Mouse (Mus musculus): ENCODE results near the gene Fez2.

Fez2 gene

DNA sequence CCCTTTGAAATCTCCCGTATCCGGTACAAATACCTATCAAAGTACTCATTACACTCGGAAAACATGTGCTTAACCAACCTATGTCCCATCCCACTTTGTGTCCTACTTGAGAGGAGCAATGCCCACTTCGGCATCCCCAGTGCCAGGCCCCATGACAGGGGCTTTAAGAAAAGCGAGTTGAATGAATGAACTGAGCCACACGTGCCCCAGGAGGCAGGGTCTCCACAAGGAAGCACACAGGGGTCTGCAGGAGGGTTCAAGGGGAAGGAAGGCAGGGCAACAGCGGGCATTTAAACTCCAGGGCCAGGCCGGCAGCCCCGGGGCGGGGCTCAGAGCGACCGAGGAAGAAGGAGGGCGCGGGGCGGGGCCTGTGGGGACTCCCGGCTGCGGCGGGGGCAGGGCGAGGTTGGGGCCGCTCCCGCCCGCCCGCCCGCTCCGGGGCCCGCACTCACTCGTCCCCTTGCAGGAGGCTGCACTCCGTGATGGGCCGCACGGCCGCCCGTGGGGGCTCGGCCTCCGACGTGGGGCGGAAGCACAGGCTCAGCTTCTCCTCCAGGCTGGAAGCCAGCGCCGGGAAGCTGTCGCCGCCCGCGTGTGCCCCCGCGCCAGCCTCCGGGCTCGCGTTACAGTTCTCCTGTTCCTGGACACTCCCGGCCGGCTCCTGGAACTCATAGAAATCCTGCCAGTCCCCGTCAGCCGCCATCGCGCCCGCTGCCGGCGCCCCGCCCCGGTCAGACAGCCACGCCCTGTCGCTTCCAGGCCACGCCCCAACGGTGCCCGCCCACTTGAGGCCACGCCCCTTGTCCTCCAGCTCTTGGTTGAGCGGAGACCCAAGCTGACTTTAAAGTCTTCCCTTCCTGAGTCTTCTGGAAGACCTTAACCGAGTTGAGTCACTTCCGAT, at the start of gene Fez2:
Gene Fez2 (minus strand): TSS at position 772 of the 901 bp plus-strand sequence.
- DNase-seq (ENCODE audit: low spot score) = peak; percentile 82

DNA sequence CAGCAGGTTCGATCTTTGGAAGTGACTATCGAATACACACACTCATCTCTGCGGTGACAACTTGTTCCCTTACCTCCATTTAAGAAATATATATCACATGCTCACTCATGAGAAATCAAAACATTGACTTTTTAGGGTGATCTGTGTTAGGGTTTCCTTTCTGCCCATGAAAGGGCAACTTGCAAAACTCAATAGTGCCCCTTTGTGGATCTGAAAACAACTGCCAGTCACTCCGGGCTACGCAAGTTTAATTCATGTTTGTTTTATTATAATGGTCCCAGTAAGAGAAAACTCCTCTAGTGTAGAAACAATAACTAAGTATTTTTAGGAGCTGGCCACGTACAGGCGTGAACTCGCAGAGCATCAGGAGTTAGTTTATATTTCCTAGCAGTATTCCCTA, 47.5 kb upstream of the Fez2 start:
- no peak for DNase-seq (ENCODE audit: low spot score)

DNA sequence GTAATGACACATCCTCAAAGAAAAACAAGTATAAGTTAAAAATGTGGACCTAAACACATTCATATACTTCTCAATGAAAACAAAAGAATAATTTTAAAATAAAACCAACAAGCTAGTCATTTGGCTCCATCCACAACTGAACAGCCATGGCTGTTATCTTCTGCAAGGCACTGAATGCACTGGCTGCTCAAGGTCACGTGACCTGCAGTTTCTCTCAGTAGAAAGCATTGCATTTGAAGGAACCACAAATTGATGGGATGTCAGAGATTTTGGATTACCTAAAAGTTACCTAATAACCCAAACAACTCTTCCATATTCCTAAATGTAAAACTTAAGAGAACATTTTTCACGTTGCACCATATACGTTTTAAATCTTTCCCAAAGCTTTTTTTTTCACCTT, 47.1 kb upstream of the Fez2 start:
- no peak for DNase-seq (ENCODE audit: low spot score)

DNA sequence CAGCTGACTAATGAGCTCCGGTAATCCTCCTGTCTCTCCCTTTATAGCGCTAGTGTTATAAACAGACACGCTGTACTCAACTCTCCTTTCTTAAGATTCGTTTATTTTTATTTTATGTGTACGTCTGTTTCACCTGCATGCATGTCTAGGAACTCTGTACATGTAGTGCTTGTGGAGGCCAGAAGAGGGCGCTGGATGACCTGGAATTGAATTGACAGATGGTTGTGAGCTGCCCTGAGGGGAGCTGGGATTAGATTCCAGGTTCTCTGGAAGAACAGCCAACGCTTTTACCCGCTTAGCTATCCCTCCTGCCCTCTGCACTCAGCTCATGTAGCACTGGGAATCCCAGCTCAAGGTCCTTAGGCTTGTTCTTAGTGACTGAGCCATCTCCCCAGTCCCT, 42.2 kb upstream of the Fez2 start:
- no peak for DNase-seq (ENCODE audit: low spot score)

DNA sequence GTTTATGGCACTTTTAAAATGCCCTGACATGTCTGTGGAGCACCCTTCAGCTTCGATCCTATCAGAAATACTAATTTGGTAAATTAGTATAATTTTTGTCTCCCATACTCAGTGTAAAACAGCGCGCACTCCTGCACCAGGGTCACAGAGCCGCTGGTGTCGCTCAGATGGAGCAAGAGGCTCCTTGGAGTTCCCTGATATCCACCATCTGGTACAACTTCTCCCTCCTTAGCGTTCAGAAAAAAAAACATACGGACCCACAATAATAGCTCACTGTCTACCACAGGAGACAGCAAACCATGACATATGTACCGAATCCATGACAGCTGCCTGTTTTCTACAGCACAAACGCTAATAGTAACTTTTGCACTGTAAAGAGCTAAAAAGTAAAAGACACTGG, 37.6 kb upstream of the Fez2 start:
- DNase-seq (ENCODE audit: low spot score) = no peak

DNA sequence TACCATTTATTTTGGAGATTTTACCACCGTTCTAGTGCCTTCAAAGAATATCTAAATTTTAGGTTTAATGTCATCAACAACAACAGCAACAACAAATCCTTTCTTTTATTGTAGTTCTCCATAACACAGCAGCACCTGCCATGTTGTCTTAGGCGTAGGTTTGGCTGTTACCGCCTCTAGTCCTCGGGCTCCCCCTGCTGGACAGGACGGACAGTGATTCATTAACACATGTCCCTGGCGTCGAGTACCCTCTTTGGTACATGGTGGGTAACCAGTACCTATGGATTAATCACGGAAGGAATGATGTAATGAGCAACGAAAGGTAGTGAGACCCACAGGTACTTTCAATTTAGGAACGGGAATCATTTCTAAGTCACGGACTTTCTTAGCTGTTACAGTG, 37.2 kb upstream of the Fez2 start:
- peak; percentile 47 for DNase-seq (ENCODE audit: low spot score)

DNA sequence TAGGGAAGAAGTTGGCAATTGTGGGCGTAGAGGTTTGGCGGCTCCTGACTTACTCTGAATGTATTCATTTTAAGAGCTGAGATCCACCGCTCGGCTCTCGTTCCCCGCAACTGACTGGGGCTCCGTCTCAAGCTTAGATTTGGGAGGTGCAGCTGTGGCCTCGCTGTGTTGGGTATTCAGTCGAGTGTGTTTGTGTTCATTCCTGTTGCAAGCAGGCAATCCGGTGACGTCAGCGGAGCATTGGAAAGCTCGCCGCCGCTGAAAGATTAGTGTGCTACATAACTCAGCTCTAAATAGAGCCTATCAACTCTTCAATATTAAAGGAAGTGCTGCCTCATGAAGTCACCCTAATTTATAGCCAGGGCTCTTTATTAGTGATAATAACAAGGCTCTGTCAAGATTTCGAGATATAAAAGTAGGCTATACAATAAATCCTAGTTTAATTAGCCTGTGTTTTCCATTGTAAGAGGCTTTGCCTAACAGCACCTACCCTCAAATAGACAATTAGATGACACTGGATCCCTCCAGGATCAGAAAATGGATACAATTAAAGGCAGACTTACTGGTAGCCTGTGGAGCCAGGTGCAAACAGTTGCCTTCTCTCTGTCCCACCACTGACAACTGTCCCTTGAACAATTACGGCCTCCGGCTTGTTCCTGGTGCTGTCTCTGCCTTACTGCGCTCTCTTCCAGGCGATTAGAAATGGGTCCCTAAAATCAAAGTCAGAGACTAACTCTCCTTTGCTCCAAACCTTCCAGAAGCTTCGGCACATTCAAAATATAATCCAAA, 36.4 kb upstream of the Fez2 start:
- no peak for DNase-seq (ENCODE audit: low spot score)

DNA sequence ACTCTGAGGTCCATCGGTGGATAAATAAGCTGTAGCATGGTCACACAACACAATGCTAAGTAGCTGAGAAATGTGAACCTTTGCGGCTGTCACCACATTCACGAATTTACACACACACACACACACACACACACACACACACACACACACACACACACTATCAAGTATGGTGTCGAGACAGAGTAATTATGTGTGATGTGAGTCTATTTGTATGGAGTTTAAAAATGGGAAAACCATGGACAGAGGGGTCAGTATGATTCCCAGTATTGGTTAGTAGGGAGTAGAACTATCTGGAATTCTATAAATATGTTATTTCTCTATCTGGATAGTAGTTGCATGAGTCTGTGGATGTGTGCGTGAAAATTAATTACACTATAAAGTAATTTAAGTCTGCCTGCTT, 35.6 kb upstream of the Fez2 start:
- no peak for DNase-seq (ENCODE audit: low spot score)

DNA sequence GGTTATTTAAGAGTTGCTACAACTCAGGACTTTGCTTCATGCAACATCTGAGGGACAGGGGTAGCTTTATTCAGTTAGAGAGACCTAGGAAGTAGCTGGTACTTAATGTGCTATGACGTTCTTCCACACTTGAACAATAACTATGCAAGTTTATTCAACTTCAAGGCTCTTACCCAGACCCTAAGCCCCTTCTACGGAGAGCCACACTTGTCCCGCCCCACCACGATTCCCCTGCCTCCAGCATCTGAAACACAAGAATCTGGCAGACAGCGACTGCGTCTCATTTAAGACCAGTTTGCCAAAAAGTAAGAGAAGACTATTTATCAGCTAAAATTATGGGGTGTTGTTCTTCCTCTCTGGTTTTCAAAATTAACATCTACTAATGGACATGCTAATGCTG, 33.9 kb upstream of the Fez2 start:
- DNase-seq (ENCODE audit: low spot score) = no peak

DNA sequence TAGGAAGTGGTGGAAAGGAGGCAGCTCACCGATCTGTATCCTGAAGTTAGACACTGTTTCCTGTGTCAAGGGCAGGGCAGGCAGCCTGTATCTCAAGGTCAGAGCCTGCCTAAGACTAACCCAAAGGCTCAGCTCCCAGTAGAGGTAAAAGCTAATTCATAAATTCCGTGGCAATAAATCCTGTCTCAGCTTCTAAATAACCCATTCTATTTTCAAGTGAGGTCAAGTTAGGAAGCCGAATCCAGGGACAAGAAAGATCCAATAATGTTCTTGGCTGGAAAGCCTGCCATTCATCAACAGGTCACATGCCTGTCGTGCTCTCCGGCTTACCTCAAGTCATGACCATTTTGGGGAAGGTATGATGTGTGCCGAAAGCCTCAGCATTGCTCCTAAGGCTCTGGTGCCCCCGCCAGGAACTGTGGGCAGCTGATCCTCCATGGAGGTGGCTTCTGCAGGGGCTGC, 33.4 kb upstream of the Fez2 start:
- DNase-seq (ENCODE audit: low spot score) = no peak

DNA sequence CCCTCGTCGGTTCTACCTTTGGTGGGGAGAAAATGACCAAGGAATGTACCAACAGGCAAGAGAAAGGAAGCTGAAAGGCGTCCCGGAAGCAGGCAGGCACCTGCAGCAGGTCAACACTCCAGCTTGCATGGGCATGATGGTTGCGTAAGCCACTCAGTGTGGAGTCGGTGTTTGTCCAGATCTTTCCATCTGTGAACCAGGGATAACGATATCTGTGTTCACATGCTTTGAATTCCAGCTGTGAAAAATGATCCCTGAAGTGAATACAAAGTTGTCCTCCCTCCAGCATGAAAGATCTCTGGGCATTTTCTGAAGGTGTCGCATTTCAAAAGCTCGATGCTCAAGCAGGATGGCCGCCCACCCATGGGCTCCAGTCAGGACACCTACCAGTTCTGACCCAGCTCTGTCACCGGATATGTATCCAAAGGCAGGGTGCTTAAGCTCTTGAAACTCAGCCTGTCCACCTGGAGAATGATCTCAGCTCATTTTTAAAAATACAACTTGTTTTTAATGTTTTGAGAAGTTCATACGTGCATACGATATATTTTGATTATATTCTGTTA, 31.8 kb upstream of the Fez2 start:
- no peak for DNase-seq (ENCODE audit: low spot score)

DNA sequence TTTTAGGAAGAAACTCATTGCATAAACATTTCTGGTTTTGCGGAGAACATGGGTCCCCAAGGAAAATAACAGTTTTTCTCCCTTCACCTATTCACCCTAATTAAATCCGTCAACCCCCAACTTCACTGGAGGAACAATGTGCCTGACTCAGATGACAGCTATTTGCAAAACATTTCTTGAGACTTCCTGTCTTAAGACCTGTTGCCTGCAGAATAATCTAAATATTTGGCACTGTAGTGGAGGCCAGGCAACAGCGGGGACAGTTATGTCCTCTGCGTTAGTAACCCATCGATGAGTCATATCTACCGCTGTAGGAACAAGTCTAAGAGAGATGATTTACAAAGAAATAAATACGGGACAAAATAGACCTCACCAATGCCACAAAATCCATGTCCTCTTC, 26.9 kb upstream of the Fez2 start:
- DNase-seq (ENCODE audit: low spot score) = no peak

DNA sequence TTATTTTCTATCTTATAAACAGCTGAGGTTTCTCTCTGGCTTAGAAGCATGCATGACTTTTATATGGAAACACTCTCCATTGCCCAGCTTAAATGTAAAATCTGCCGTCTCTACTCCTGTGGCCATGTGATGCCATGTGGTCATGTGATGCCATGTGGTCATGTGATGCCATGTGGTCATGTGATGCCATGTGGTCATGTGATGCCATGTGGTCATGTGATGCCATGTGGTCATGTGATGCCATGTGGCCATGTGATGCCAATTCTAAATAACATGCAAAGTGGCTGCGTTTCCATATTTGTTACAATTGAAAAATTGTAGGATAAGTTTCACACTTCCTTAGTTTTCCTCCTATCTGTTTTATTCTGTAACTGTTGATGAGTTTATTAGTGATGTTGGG, 22.8 kb upstream of the Fez2 start:
- no peak for DNase-seq (ENCODE audit: low spot score)

DNA sequence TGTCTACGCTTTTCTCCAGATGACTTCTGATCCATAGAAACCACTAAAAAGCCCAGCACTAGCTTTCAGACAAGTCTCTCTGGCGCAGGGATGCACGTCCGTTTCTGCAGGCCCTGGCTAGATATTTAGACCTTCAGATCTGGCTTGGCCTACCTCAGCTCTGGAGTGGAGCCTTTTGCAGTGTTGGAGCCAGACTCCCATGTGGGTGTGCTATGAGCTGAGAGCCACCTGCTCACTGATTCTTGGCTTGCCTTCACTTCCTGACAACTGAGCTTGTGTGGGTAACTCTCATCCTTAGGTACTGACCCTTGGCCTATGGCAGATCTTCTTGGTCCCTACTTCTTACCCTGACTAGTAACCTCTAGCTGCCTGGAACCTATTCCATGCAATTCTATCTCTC, 19.2 kb upstream of the Fez2 start:
- no peak for DNase-seq (ENCODE audit: low spot score)

DNA sequence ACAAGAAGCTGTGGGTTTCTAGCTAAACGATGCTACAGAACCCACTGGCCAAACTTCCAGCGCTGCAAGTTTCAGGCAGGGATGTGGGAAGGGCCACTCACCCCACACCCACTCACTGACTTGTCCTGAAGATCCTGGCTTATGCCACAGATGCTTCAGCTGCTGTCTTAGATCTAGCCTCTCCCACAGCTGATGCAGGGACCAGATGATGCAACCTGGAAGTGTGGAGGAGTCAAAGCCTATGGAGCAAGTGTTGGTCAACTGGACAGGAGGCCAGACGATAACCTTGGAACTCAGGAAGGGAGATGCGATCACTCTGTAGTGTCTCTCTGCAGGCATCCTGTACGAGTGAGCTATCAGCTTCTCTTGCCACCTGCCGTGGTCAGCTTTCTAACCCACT, 17.7 kb upstream of the Fez2 start:
- DNase-seq (ENCODE audit: low spot score) = no peak

DNA sequence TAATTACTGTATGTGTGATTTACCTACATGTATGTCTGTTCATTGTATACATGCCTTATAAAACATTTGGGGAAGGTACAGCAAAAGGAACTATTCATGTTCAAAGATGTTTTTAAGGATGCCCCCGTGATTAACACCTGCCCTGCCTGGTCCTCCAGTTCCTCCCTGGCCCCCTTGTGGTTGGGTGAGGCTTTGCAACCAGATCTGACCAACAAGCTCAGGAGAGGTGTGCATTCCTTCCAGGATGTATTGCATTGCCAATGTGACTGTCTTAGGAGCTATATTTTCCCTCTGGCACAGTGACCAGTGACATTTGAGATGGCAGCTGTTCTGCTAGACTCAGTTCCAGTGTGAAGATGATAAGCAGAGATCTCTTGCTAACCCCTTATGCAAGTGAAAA, 16.8 kb upstream of the Fez2 start:
- DNase-seq (ENCODE audit: low spot score) = no peak

DNA sequence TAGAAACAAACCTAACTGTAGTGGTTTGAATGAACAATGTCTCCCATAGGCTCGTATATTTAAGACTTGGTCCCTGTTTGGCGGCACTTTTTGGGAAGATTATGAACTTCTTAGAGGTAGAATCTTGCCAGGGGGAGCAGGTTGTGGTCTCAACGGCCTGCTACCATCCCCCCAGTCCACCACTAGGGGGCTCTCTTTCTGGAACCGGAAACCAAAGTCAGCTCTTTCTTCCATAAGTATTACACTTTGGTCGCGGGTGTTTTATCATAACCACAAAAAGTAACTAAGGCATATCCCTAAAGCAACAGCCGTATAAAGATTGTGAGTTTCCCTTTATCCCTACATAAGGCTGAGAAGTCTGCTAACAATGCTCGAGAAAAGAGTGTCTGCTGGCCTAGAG, 12.4 kb upstream of the Fez2 start:
- DNase-seq (ENCODE audit: low spot score) = no peak

DNA sequence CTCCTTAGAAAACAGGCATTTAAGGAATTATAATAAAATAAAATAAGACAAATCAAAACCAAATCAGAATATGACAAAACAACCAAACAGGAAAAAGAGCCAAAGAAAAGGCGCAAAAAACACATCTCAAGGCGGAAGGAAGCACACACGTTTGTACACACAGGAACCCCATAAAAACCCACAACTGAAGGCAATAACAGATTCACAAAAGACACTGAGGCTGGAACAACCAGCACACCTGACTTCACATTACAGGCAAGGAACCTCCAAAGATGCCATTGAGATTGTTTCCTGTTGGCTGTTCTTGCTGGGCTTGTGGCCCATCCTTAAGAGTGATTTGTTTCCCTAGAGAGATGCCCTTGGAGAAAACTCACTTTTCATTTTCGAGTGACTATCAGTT, 11.1 kb upstream of the Fez2 start:
- no peak for DNase-seq (ENCODE audit: low spot score)

DNA sequence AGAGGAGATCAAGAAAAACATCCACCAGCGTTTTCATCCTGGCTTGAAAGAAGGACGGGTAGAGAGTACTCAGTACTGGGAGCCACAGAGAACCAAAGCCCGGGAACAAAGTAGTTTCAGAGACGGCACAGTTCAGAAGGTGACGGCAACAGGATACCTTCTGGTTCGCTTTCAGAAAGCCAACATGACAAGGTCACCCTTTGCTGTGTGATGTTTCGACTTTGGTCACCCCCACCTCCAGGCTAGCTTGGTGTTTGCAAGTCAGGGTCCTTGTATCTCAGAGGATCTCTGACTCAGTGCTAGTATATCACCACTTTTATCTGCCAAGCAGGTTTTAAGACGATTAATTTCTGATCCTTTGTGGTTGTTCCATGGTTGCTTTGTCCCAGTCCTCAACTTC, 7.1 kb upstream of the Fez2 start:
- DNase-seq (ENCODE audit: low spot score) = no peak

DNA sequence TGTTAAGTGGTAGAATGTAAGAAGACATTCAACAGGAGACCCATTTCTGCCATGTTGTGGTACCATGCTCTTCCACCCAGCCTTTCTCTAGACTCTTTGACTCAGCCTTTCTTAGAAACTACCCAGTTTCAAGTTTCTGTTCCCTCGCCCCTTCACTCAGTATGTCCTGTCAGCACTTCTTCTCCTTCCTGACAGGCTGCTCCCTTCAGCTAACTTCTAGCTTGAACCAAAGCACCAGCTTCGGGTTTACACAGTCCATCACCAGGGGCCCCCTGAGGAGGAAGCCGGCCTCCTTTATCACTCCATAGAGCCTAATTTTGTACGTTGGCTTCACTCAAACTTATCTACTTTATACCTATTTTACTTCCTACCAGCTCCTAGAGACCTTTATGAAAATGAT, 1.3 kb upstream of the Fez2 start:
- DNase-seq (ENCODE audit: low spot score) = no peak

DNA sequence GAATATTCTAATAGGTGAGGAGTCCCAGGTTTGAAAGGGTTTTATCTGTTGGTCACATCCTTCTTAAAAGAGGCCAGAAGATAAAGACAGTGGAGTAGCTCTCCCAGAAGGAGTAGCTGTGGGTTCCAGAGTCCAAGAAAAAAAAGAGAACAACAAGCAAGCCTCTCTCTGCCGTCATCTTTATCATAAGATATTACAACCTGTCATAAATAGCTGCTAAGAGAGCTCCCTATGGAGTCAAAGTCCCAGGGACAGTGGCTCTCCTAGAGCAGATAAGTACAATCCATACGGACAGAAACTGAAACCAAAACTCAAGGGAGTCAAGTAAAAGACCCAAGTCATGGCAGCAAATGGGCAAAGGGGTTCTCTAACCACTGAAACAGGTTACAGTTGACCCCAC, 2.7 kb downstream of the Fez2 start:
- no peak for DNase-seq (ENCODE audit: low spot score)

DNA sequence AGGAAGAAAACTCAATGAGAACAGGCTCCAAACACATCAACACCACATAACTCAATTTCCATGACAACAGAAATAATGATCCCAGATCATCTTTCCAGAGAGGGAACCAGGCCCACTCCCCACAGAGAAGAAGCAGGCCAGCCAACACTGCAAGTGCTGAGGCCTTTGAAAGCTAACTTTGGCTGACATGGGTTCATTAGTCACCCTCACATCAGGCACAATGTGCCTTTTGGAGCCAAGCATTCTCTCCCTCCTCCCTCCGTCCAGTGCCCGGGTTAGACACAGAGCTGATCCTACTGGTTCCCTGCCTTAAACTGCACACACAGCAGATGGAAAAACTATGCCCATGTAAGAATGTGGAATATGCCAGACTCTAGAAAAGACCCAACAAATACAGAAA, 8.1 kb downstream of the Fez2 start:
- DNase-seq (ENCODE audit: low spot score) = no peak

DNA sequence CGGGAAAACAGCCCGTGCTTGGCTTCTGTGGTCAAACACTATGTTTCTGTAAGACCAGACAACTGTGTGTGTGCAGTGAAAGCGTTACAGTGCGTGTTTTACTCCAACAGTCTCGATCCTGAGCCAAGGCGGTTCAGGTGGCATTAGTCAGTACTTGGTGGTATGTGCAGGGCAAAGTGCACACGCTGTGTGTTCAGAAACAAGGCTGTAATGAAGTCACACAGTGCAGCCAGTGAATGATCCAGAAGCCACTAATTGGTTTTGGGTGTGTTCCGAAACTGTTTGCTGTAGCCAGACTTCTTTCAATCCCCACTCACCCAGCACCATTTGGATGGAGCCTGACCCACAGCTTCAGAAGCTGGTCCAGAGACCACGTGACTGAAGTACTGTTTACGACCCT, 9.6 kb downstream of the Fez2 start:
- DNase-seq (ENCODE audit: low spot score) = no peak

Measured in urinary bladder, postnatal 10 days (tissue).